Mouse (Mus musculus): ENCODE data around the gene Hpn.

GRCm38 (mm10) chr7:31130197-31130596 lies 15.1 kb upstream of the Hpn start:
- TF ChIP-seq CTCF (IDR thresholded peaks at IDR 0.05; ENCODE audit: borderline replicate concordance, insufficient read depth, low read depth, low read length) (no peak), POLR2A (IDR thresholded peaks at IDR 0.05; ENCODE audit: borderline replicate concordance, insufficient read depth, low read length) (no peak)
